Mouse (Mus musculus) CH12.LX (cell line): ENCODE measurements around the gene Usp7. TPM values are rescaled to one million over a fixed set of nuclear protein-coding genes. Genes with fewer than 3 reads are reported as not detected.
"Not testable (repeated sequence)": the region's sequence is repeated elsewhere in the genome, so short reads cannot be mapped to it uniquely, and the experiment has no call there.

Source experiments
- DNase-seq: peaks from one replicate; pipeline ENCODE4 v3.0.0-alpha.2; 2013; ENCODE audit errors: extremely low read depth
- H3K27ac ChIP-seq: 2 replicates; pipeline ENCODE4 v1.5.1; 2012; ENCODE audit warnings: low read depth, mild to moderate bottlenecking, control low read depth, moderate library complexity; ENCODE audit not compliant: insufficient read depth
- H3K27me3 ChIP-seq: replicated peaks from 2 replicates; pipeline ENCODE3; 2012; ENCODE audit warnings: inconsistent platforms
- H3K36me3 ChIP-seq, 2 experiments: replicated peaks in 1 of 2; 2 replicates each; pipeline versions ENCODE3 to v1.6.1; 2012; ENCODE audit warnings: inconsistent platforms in 1 of 2, low read length in 1 of 2, mild to moderate bottlenecking in 1 of 2, mixed read lengths in 1 of 2, moderate library complexity in 1 of 2; ENCODE audit not compliant: control insufficient read depth in 1 of 2, insufficient read depth in 1 of 2
- H3K4me1 ChIP-seq, 2 experiments: 2 replicates each; pipeline ENCODE4 v1.6.1; 2012; ENCODE audit warnings: inconsistent platforms in 1 of 2, moderate library complexity in 1 of 2; ENCODE audit not compliant: insufficient read depth in 2 of 2, control insufficient read depth in 1 of 2
- H3K4me2 ChIP-seq: 2 replicates; pipeline ENCODE4 v1.6.1; 2012; ENCODE audit warnings: low read depth, mild to moderate bottlenecking, control low read depth; ENCODE audit not compliant: poor library complexity, insufficient read depth, severe bottlenecking
- H3K4me3 ChIP-seq, 3 experiments: fragments of 150-350 bp in 1 of 3; sonication (generic) in 1 of 3; replicated peaks in 1 of 3; 2 replicates each; pipeline versions ENCODE3 to v1.5.1; 2011 to 2012; ENCODE audit warnings: low read depth in 2 of 3, low read length in 2 of 3, mild to moderate bottlenecking in 2 of 3, moderate library complexity in 2 of 3, control low read depth in 1 of 3, improper control_type of control experiment in 1 of 3, inconsistent platforms in 1 of 3, mixed read lengths in 1 of 3; ENCODE audit not compliant: poor library complexity in 1 of 3
- H3K79me2 ChIP-seq: replicated peaks from 2 replicates; pipeline ENCODE4 v1.6.1; 2012; ENCODE audit warnings: mild to moderate bottlenecking, moderate library complexity; ENCODE audit not compliant: control insufficient read depth, poor library complexity, insufficient read depth, severe bottlenecking; ENCODE audit errors: extremely low read depth
- H3K9ac ChIP-seq: 2 replicates; pipeline ENCODE4 v1.6.1; 2012; ENCODE audit warnings: low read depth, mild to moderate bottlenecking, control low read depth, moderate library complexity; ENCODE audit not compliant: insufficient read depth
- H3K9me3 ChIP-seq: replicated peaks from 2 replicates; pipeline ENCODE3; 2012; ENCODE audit warnings: low read length, inconsistent platforms, mixed read lengths
- BHLHE40 ChIP-seq: IDR thresholded peaks from 2 replicates; pipeline ENCODE4 v1.6.1; 2011; ENCODE audit warnings: mild to moderate bottlenecking, low read depth, low read length, improper control_type of control experiment
- CHD1 ChIP-seq: IDR thresholded peaks from 2 replicates; pipeline ENCODE4 v1.6.1; 2012; ENCODE audit warnings: low read depth, low read length, improper control_type of control experiment, inconsistent platforms
- CTCF ChIP-seq, 2 experiments: IDR thresholded peaks in 1 of 2; conservative IDR thresholded peaks in 1 of 2; 2 replicates each; pipeline ENCODE4 v1.5.1; 2011 to 2012; ENCODE audit warnings: low read depth in 2 of 2, low read length in 2 of 2, improper control_type of control experiment in 1 of 2, inconsistent platforms in 1 of 2, mild to moderate bottlenecking in 1 of 2, moderate library complexity in 1 of 2
- E2F4 ChIP-seq: IDR thresholded peaks from 2 replicates; pipeline ENCODE4 v1.6.1; 2011; ENCODE audit warnings: low read depth, low read length, improper control_type of control experiment; ENCODE audit not compliant: insufficient replicate concordance
- EP300 ChIP-seq: IDR thresholded peaks from 2 replicates; pipeline ENCODE4 v1.6.1; 2011; ENCODE audit warnings: low read length, improper control_type of control experiment
- ETS1 ChIP-seq: conservative IDR thresholded peaks from 2 replicates; pipeline ENCODE4 v1.6.1; 2012; ENCODE audit warnings: low read depth, mild to moderate bottlenecking, inconsistent platforms, low read length, improper control_type of control experiment, moderate library complexity
- HCFC1 ChIP-seq: IDR thresholded peaks from 2 replicates; pipeline ENCODE4 v1.6.1; 2012; ENCODE audit warnings: low read depth, mild to moderate bottlenecking, inconsistent platforms, low read length, improper control_type of control experiment
- IRF4 ChIP-seq: IDR thresholded peaks from 2 replicates; pipeline ENCODE4 v1.6.1; 2014; ENCODE audit warnings: low read depth, mild to moderate bottlenecking, inconsistent platforms, low read length, improper control_type of control experiment
- MAFK ChIP-seq: IDR thresholded peaks from 2 replicates; pipeline ENCODE4 v1.6.1; 2011; ENCODE audit warnings: low read length, improper control_type of control experiment; ENCODE audit not compliant: insufficient replicate concordance
- MEF2A ChIP-seq: IDR thresholded peaks from 2 replicates; pipeline ENCODE4 v1.6.1; 2014; ENCODE audit warnings: low read depth, mild to moderate bottlenecking, inconsistent platforms, low read length, improper control_type of control experiment, borderline replicate concordance
- NRF1 ChIP-seq: IDR thresholded peaks from 2 replicates; pipeline ENCODE4 v1.6.1; 2014; ENCODE audit warnings: low read depth, mild to moderate bottlenecking, inconsistent platforms, low read length, improper control_type of control experiment, moderate library complexity
- PAX5 ChIP-seq: IDR thresholded peaks from 2 replicates; pipeline ENCODE4 v1.6.1; 2012; ENCODE audit warnings: low read length, inconsistent platforms, mixed read lengths
- RAD21 ChIP-seq: IDR thresholded peaks from 2 replicates; pipeline ENCODE4 v1.6.1; 2011; ENCODE audit warnings: low read depth, mild to moderate bottlenecking, low read length, improper control_type of control experiment, moderate library complexity
- SIN3A ChIP-seq: IDR thresholded peaks from 2 replicates; pipeline ENCODE4 v1.6.1; 2012; ENCODE audit warnings: low read length, improper control_type of control experiment, inconsistent platforms
- TCF12 ChIP-seq: IDR thresholded peaks from 2 replicates; pipeline ENCODE4 v1.6.1; 2014; ENCODE audit warnings: low read depth, mild to moderate bottlenecking, inconsistent platforms, low read length, improper control_type of control experiment
- USF2 ChIP-seq: conservative IDR thresholded peaks from 2 replicates; pipeline ENCODE4 v1.6.1; 2011; ENCODE audit warnings: low read depth, low read length, improper control_type of control experiment
- ZC3H11A ChIP-seq: IDR thresholded peaks from 2 replicates; pipeline ENCODE4 v1.6.1; 2012; ENCODE audit warnings: low read depth, mild to moderate bottlenecking, inconsistent platforms, low read length, improper control_type of control experiment
- ZMIZ1 ChIP-seq: IDR thresholded peaks from 2 replicates; pipeline ENCODE4 v1.6.1; 2012; ENCODE audit warnings: low read depth, mild to moderate bottlenecking, inconsistent platforms, low read length, improper control_type of control experiment
- dilution Hi-C: fragments of 300-500 bp; cut with MboI; formaldehyde crosslinking; loops from 2 replicates; pipeline ENCODE4 v1.14.3; 2020; ENCODE audit warnings: low sequenced_read_pairs; ENCODE audit not compliant: extremely low pct_unique_long_range_greater_than_20kb, extremely low pct_ligation_motif_present
- in situ Hi-C: fragments of 300-500 bp; cut with MboI; formaldehyde crosslinking; loops from 3 replicates; pipeline ENCODE4 v1.14.3; 2019; ENCODE audit warnings: low sequenced_read_pairs, low pct_ligation_motif_present, low pct_unique_long_range_greater_than_20kb, mixed read lengths
- polyA plus RNA-seq: library from polyadenylated mRNA; unstranded; fragments of >175 nt; gene quantifications from 2 replicates; pipeline ENCODE4 v1.2.1, GENCODE M21; 2012; ENCODE audit warnings: low read depth; ENCODE audit not compliant: insufficient read length
- total RNA-seq, 2 experiments: library from RNA; depleted of rRNA; stranded (reverse); fragments of 300-350 nt in 1 of 2; fragments of >200 nt in 1 of 2; gene quantifications; 2 replicates each; pipeline ENCODE4 v1.2.3; 2012 to 2014

Usp7 gene
- total and polyA plus RNA-seq, 3 experiments, result 113 to 169 (median 143) TPM

DNA sequence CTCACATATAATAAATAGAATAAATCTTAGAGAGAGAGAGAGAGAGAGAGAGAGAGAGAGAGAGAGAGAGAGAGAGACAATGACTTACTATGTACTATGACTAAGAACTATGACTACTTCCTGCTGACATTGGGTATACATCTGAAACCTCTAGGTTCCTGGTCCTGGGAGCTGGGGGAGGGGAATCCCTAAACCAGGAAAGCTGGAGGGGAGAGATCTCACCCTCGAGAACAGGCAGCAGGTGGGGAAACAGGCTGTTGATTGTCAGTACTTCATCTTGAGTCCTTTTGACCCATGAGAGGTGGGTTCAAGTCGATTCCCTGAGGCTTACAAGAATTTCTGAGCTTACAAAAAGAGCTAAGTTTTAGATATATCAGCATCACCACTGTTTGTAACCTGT, 14.9 kb downstream of the Usp7 start:
- no peak overlapping the region for H3K4me3 ChIP-seq
- H3K4me1 ChIP-seq, result no peaks in the 10 kb centered on the region; a peak in 1 of 4 replicates
- TF ChIP-seq PAX5 (no peak), CHD1 (no peak), SIN3A (no peak), TCF12 (no peak), MAFK (no peak), ETS1 (no peak), USF2 (no peak), ZMIZ1 (no peak), HCFC1 (no peak), ZC3H11A (no peak), IRF4 (no peak), CTCF (conservative IDR thresholded peaks at IDR 0.05 in 1 of 2, IDR thresholded peaks at IDR 0.05 in 1 of 2; ENCODE audit: low read depth in 2 of 2, low read length in 2 of 2) (no peak), MEF2A (no peak), BHLHE40 (no peak)
- TF ChIP-seq, all 38 proteins: peak for 0
- in situ Hi-C loops (no loop called here), dilution Hi-C loops (no loop called here)
- DNase-seq, result no peak
- no peaks in the 10 kb centered on the region for H3K36me3 ChIP-seq
- H3K27ac ChIP-seq, result no peak overlapping the region
- no peaks in the 10 kb centered on the region; the same call in 1 of the 2 replicates for H3K79me2 ChIP-seq
- no peak overlapping the region for H3K4me2 ChIP-seq
- no peaks in the 10 kb centered on the region for H3K27me3 ChIP-seq
- H3K9me3 ChIP-seq, result no peaks in the 10 kb centered on the region
- no peak overlapping the region for H3K9ac ChIP-seq

DNA sequence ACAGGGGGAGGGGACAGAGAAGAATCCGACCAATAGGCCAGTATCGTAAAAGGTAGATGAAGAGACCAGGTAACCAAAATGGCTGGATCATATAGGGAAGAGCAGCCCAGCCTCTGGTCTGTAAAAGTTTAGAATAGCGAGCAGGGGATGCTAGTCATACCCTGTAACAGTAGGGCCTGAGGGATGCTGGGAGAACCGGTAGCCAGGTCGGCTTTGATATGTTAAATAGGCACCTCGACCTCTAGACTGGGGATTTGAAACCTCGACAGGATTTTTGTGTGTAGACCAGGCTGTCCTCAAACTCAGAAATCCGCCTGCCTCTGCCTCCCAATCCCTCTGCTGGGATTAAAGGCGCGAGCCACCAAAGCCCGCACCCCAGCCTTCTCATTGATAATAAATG, 15.5 kb downstream of the Usp7 start:
- Histone ChIP-seq H3K27me3 (no peaks in the 10 kb centered on the region), H3K79me2 (no peaks in the 10 kb centered on the region), H3K4me3 (no peak overlapping the region), H3K27ac (no peak overlapping the region), H3K4me2 (no peak overlapping the region), H3K9me3 (no peaks in the 10 kb centered on the region), H3K36me3 (no peaks in the 10 kb centered on the region), H3K4me1 (no peaks in the 10 kb centered on the region; a peak in 1 of 4 replicates), H3K9ac (no peak overlapping the region)
- TF ChIP-seq TCF12 (no peak), IRF4 (no peak), NRF1 (no peak), BHLHE40 (no peak), EP300 (no peak)
- in situ Hi-C loops, result no loop called here
- dilution Hi-C loops, result no loop called here
- no peak for DNase-seq

DNA sequence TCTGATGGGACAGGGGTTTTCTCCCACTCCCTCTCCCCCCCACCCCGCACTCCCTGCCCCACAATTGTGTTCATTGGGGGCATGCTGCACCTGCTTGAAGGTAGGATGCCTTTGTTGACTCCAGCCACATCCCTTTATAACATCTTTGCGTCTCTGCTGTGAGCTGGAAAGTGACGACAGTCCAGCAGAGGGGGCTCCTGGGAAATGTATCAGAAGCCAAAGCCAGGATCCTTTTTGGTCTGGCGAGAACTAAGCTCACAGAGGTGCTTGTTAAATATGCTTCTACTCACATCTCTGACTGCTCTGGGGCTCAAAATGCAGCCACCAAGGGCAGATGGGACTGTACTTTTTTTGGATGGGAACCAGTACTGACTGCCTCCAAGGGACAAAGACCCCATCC, 21.0 kb downstream of the Usp7 start:
- no peak overlapping the region for H3K4me2 ChIP-seq
- H3K27ac ChIP-seq, result no peak overlapping the region
- no peaks in the 10 kb centered on the region for H3K9me3 ChIP-seq
- H3K27me3 ChIP-seq, result no peaks in the 10 kb centered on the region
- dilution Hi-C loops, result no loop called here
- H3K9ac ChIP-seq, result no peak overlapping the region
- no peak overlapping the region for H3K4me3 ChIP-seq
- TF ChIP-seq CTCF (conservative IDR thresholded peaks at IDR 0.05 in 1 of 2, IDR thresholded peaks at IDR 0.05 in 1 of 2; ENCODE audit: low read depth in 2 of 2, low read length in 2 of 2) (peak in 1 of 2 experiments; percentile 42; a peak in 2 of 4 replicates), E2F4 (no peak), RAD21 (peak; percentile 16)
- H3K79me2 ChIP-seq, result no peaks in the 10 kb centered on the region
- no peaks in the 10 kb centered on the region for H3K36me3 ChIP-seq
- DNase-seq, result no peak
- H3K4me1 ChIP-seq, result peaks cover 0 to 12% of the 10 kb centered on the region in 2 experiments; a peak in 2 of 4 replicates
- in situ Hi-C loops, result no loop called here

DNA sequence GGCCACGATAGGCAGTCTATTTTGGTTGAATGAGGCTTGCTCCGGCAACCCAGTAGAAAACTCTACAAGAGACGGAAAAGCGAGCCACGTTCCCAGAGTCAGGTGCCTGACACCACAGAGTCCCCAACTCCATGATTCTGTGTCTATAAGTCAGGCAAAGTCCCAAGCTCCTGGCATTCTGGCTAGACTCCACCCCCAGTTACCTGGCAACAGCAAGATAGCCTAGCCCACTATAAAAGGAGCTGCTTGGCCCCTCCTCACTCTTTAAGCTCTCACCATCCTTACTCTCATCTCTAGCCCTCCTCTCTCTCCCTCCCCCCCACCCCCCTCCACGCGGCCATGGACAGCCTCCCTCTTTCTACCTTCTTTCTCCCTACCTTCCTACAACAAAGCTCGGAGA, 21.8 kb downstream of the Usp7 start:
- H3K4me3 ChIP-seq, H3K9me3 ChIP-seq, DNase-seq, in situ Hi-C loops, H3K27me3 ChIP-seq, H3K27ac ChIP-seq, H3K4me2 ChIP-seq, H3K9ac ChIP-seq, H3K79me2 ChIP-seq, H3K36me3 ChIP-seq, dilution Hi-C loops: not testable (repeated sequence)
- H3K4me1 ChIP-seq, result peaks cover 0 to 12% of the 10 kb centered on the region in 2 experiments; a peak in 2 of 4 replicates
